24 mouse cellular contexts compared by ENCODE assay signal in genomic region chr9:79944872-79945271, GRCm38 (mm10).
A peak's percentile ranks its signal among the peaks of the same experiment; 100 is the strongest.
DNase-seq lines count a peak whose midpoint lies in the region; ATAC-seq and TF ChIP-seq lines count a peak whose summit lies in the region.
"Had no signal": no experiment of that assay in that cellular context is flagged by ENCODE, and none has a peak within 500 bp of the region (broad histone marks: within the 10 kb centered on the region; RNA-seq: fewer than 3 reads in every experiment).

No protein-coding gene starts in this region.

- H3K4me2 ChIP-seq in heart, postnatal 0 days (ENCODE audit: low read depth, low read length) = no peak overlapping the region
- H3K4me2 ChIP-seq in lung, postnatal 0 days (replicated peaks; ENCODE audit: low read depth, low read length) = 0 out of 2 replicates have a peak overlapping the region, but pooled peaks have one; percentile 18
- H3K4me2 ChIP-seq in intestine, embryonic 16.5 days (ENCODE audit: low read depth, low read length) = no peak overlapping the region
- H3K4me2 ChIP-seq in stomach, embryonic 16.5 days (ENCODE audit: low read depth, low read length) = 0 out of 2 replicates have a peak overlapping the region, but pooled peaks have one; percentile 16
- H3K4me2 ChIP-seq: embryonic facial prominence, embryonic 13.5 days; forebrain, embryonic 12.5 days; heart, embryonic 11.5 days; heart, embryonic 15.5 days; hindbrain, embryonic 12.5 days had no signal

- H3K36me3 ChIP-seq in heart, postnatal 0 days (replicated peaks; ENCODE audit: control insufficient read depth, insufficient read depth, low read length) = 0 out of 2 replicates have a peak, but pooled peaks cover 5% of the 10 kb centered on the region
- no peaks in the 10 kb centered on the region for H3K36me3 ChIP-seq in lung, postnatal 0 days (ENCODE audit: insufficient read depth, low read length)
- H3K36me3 ChIP-seq in intestine, embryonic 16.5 days (ENCODE audit: control insufficient read depth, insufficient read depth, low read length) = no peaks in the 10 kb centered on the region
- no peaks in the 10 kb centered on the region for H3K36me3 ChIP-seq in stomach, embryonic 16.5 days (ENCODE audit: control insufficient read depth, insufficient read depth, low read length)
- H3K36me3 ChIP-seq: embryonic facial prominence, embryonic 13.5 days; forebrain, embryonic 12.5 days; heart, embryonic 15.5 days; hindbrain, embryonic 12.5 days had no signal

- intact Hi-C loops in heart, postnatal 10 days (cut with DNase I) = no loop called here

- 64% methylated on average over 6 of the region's 6 CpGs for WGBS in heart, postnatal 0 days
- 17% methylated on average over 6 of the region's 6 CpGs for WGBS in lung, postnatal 0 days
- 37% methylated on average over 6 of the region's 6 CpGs for WGBS in intestine, embryonic 16.5 days
- WGBS in stomach, embryonic 16.5 days = 23% methylated on average over 6 of the region's 6 CpGs

- H3K9ac ChIP-seq in heart, postnatal 0 days (replicated peaks; ENCODE audit: low read depth, low read length) = no peak overlapping the region
- no peak overlapping the region for H3K9ac ChIP-seq in lung, postnatal 0 days (replicated peaks; ENCODE audit: low read depth)
- no peak overlapping the region for H3K9ac ChIP-seq in intestine, embryonic 16.5 days (ENCODE audit: low read depth, low read length)
- H3K9ac ChIP-seq in stomach, embryonic 16.5 days (ENCODE audit: low read length) = no peak overlapping the region
- H3K9ac ChIP-seq: embryonic facial prominence, embryonic 13.5 days; forebrain, embryonic 12.5 days; heart, embryonic 15.5 days; hindbrain, embryonic 12.5 days had no signal

- no peaks in the 10 kb centered on the region for H3K27me3 ChIP-seq in heart, postnatal 0 days (ENCODE audit: control insufficient read depth, insufficient read depth, low read length)
- H3K27me3 ChIP-seq in lung, postnatal 0 days (replicated peaks; ENCODE audit: insufficient read depth, low read length) = no peaks in the 10 kb centered on the region
- no peaks in the 10 kb centered on the region for H3K27me3 ChIP-seq in intestine, embryonic 16.5 days (replicated peaks; ENCODE audit: control insufficient read depth, insufficient read depth, low read length)
- no peaks in the 10 kb centered on the region for H3K27me3 ChIP-seq in stomach, embryonic 16.5 days (ENCODE audit: control insufficient read depth, insufficient read depth, low read length)
- H3K27me3 ChIP-seq: CH12.LX; embryonic facial prominence, embryonic 13.5 days; forebrain, embryonic 12.5 days; heart, embryonic 15.5 days; hindbrain, embryonic 12.5 days had no signal

- TF ChIP-seq CTCF in heart, postnatal 0 days (IDR thresholded peaks at IDR 0.05; ENCODE audit: low read depth) = no peak
- TF ChIP-seq CTCF in lung, postnatal 0 days (IDR thresholded peaks at IDR 0.05) = no peak

- H3K27ac ChIP-seq in heart, postnatal 0 days (ENCODE audit: low read depth) = peak overlapping the region; percentile 34; the same call in 1 of the 2 replicates
- 0 out of 2 replicates have a peak overlapping the region, but pooled peaks have one; percentile 16 for H3K27ac ChIP-seq in lung, postnatal 0 days (ENCODE audit: low read length)
- H3K27ac ChIP-seq in intestine, embryonic 16.5 days (ENCODE audit: low read length) = no peak overlapping the region; the same call in 1 of the 2 replicates
- peak overlapping the region; percentile 62 for H3K27ac ChIP-seq in stomach, embryonic 16.5 days (ENCODE audit: low read length)
- H3K27ac ChIP-seq: embryonic facial prominence, embryonic 13.5 days; forebrain, embryonic 12.5 days; heart, embryonic 15.5 days; hindbrain, embryonic 12.5 days had no signal

- ATAC-seq in heart, postnatal 0 days (ENCODE audit: insufficient read depth, low read depth) = no peak
- ATAC-seq in lung, postnatal 0 days = peak; percentile 25; the same call in 1 of the 2 replicates
- 0 out of 2 replicates have a peak, but pooled peaks have one; percentile 33 for ATAC-seq in intestine, embryonic 16.5 days
- ATAC-seq in stomach, embryonic 16.5 days (ENCODE audit: insufficient read depth, low FRiP score) = peak; percentile 44; the same call in 1 of the 2 replicates
- ATAC-seq: forebrain, embryonic 16.5 days; hindbrain, embryonic 16.5 days; inflammation-experienced regulatory T-cells, adult 6 months had no signal

- peaks cover 26% of the 10 kb centered on the region; the same call in 1 of the 2 replicates for H3K4me1 ChIP-seq in heart, postnatal 0 days (ENCODE audit: control insufficient read depth, insufficient read depth)
- 0 out of 2 replicates have a peak, but pooled peaks cover 3% of the 10 kb centered on the region for H3K4me1 ChIP-seq in lung, postnatal 0 days (ENCODE audit: insufficient read depth, low read depth, low read length)
- no peaks in the 10 kb centered on the region for H3K4me1 ChIP-seq in intestine, embryonic 16.5 days (ENCODE audit: control insufficient read depth, insufficient read depth, low read length)
- peaks cover 6% of the 10 kb centered on the region; the same call in 1 of the 2 replicates for H3K4me1 ChIP-seq in stomach, embryonic 16.5 days (ENCODE audit: control insufficient read depth, insufficient read depth, low read length)
- H3K4me1 ChIP-seq: embryonic facial prominence, embryonic 13.5 days; forebrain, embryonic 12.5 days; hindbrain, embryonic 12.5 days had no signal

- H3K9me3 ChIP-seq in heart, postnatal 0 days (replicated peaks; ENCODE audit: control insufficient read depth, low read length) = no peaks in the 10 kb centered on the region
- no peaks in the 10 kb centered on the region for H3K9me3 ChIP-seq in lung, postnatal 0 days (ENCODE audit: low read length)
- H3K9me3 ChIP-seq in intestine, embryonic 16.5 days (ENCODE audit: control insufficient read depth, low read length) = no peaks in the 10 kb centered on the region
- no peaks in the 10 kb centered on the region for H3K9me3 ChIP-seq in stomach, embryonic 16.5 days (replicated peaks; ENCODE audit: control insufficient read depth, low read length)
- H3K9me3 ChIP-seq: embryonic facial prominence, embryonic 13.5 days; forebrain, embryonic 12.5 days; heart, embryonic 15.5 days; hindbrain, embryonic 12.5 days had no signal

- no peak for TF ChIP-seq EP300 in heart, postnatal 0 days (IDR thresholded peaks at IDR 0.05; ENCODE audit: low read depth)
- 0 out of 2 replicates have a peak, but pooled peaks have one; percentile 6 for TF ChIP-seq EP300 in lung, postnatal 0 days (IDR thresholded peaks at IDR 0.05)

- H3K4me3 ChIP-seq in heart, postnatal 0 days (ENCODE audit: low read depth, low read length) = no peak overlapping the region
- H3K4me3 ChIP-seq in lung, postnatal 0 days (ENCODE audit: low read depth, low read length) = no peak overlapping the region
- no peak overlapping the region for H3K4me3 ChIP-seq in intestine, embryonic 16.5 days (ENCODE audit: low read length)
- no peak overlapping the region for H3K4me3 ChIP-seq in stomach, embryonic 16.5 days (replicated peaks; ENCODE audit: low read length)
- H3K4me3 ChIP-seq: embryonic facial prominence, embryonic 13.5 days; forebrain, embryonic 12.5 days; gastrocnemius, adult 2 months; heart, embryonic 15.5 days; hindbrain, embryonic 12.5 days had no signal

- no peak for DNase-seq in heart, postnatal 0 days (ENCODE audit: low spot score)
- no peak for DNase-seq in heart, postnatal 10 days
- DNase-seq in lung, postnatal 0 days (ENCODE audit: low spot score) = peak; percentile 46
- DNase-seq in lung, postnatal 14 days = no peak
- no peak for DNase-seq in frontal cortex, postnatal 14 days (ENCODE audit: low spot score in 2 of 2)
- no peak for DNase-seq in Muller cell, postnatal 12 days (ENCODE audit: inconsistent ontology term)
- DNase-seq: adrenal gland, adult 8-10 months; cerebellum, adult 11 months; cerebellum, adult 8-10 months; cerebellum, postnatal 36 days; gastrocnemius, adult 2 months; gastrocnemius, postnatal 25 days; heart, postnatal 36 days had no signal

Comparison
In these comparisons a context has a peak if more than half of its experiments do, and no peak if none do; other contexts are left out.
1. H3K4me2 ChIP-seq: peak in lung, postnatal 0 days (single experiment) and stomach, embryonic 16.5 days (single experiment); none in heart, postnatal 0 days (single experiment) and intestine, embryonic 16.5 days (single experiment).